Mouse (Mus musculus) heart, postnatal 0 days (tissue): ENCODE measurements around the gene Pstpip1. TPM values are rescaled to one million over a fixed set of nuclear protein-coding genes. Genes with fewer than 3 reads are reported as not detected.

Source experiments
- ATAC-seq: fragments of 200-750 bp; cut with Nextera tagmentation; 2 replicates; pipeline ENCODE4 v1.8.0; 2017; ENCODE audit warnings: low read depth, moderate number of reproducible peaks, moderate library complexity; ENCODE audit not compliant: insufficient read depth
- DNase-seq: peaks from one replicate; pipeline ENCODE4 v3.0.0-alpha.2; 2016; ENCODE audit warnings: low spot score
- H3K27ac ChIP-seq: fragments of 300-500 bp; sonication (generic); 2 replicates; pipeline ENCODE4 v1.5.1; 2014; ENCODE audit warnings: low read depth, mild to moderate bottlenecking
- H3K27me3 ChIP-seq: fragments of 300-500 bp; sonication (generic); 2 replicates; pipeline ENCODE4 v1.6.1; 2014; ENCODE audit warnings: low read length, mixed read lengths; ENCODE audit not compliant: control insufficient read depth, insufficient read depth
- H3K36me3 ChIP-seq: fragments of 300-500 bp; sonication (generic); replicated peaks from 2 replicates; pipeline ENCODE4 v1.6.1; 2014; ENCODE audit warnings: low read length, mixed read lengths; ENCODE audit not compliant: control insufficient read depth, insufficient read depth
- H3K4me1 ChIP-seq: fragments of 300-500 bp; sonication (generic); 2 replicates; pipeline ENCODE4 v1.6.1; 2014; ENCODE audit warnings: antibody characterized with exemption; ENCODE audit not compliant: control insufficient read depth, insufficient read depth
- H3K4me2 ChIP-seq: fragments of 300-500 bp; sonication (generic); 2 replicates; pipeline ENCODE4 v1.6.1; 2014; ENCODE audit warnings: low read depth, mild to moderate bottlenecking, low read length, moderate library complexity
- H3K4me3 ChIP-seq: fragments of 300-500 bp; sonication (generic); 2 replicates; pipeline ENCODE4 v1.5.1; 2014; ENCODE audit warnings: low read depth, low read length
- H3K9ac ChIP-seq: fragments of 300-500 bp; sonication (generic); replicated peaks from 2 replicates; pipeline ENCODE4 v1.6.1; 2014; ENCODE audit warnings: low read depth, low read length, mixed read lengths
- H3K9me3 ChIP-seq: fragments of 300-500 bp; sonication (generic); replicated peaks from 2 replicates; pipeline ENCODE4 v1.6.1; 2016; ENCODE audit warnings: low read length; ENCODE audit not compliant: control insufficient read depth
- CTCF ChIP-seq: IDR thresholded peaks from 2 replicates; pipeline ENCODE4 v1.5.1; 2016; ENCODE audit warnings: antibody characterized with exemption, control low read depth, low read depth
- EP300 ChIP-seq: IDR thresholded peaks from 2 replicates; pipeline ENCODE4 v1.6.1; 2016; ENCODE audit warnings: antibody characterized with exemption, low read depth
- WGBS: fragments of 180-500 bp; shearing (Covaris S2); extraction: QIAGEN DNeasy Blood & Tissue Kit; methylation state at CpG from one replicate; pipeline ENCODE4 v1.1.7; 2014; 5-methylcytosine and 5-hydroxymethylcytosine counted together
- polyA plus RNA-seq: library from polyadenylated mRNA; unstranded; fragments of >200 nt; fragmentation: Nextera tagmentation; extraction: Ambion mirVana; gene quantifications from 2 replicates; pipeline ENCODE4 v1.2.1, GENCODE M21; 2015
- total RNA-seq: library from RNA; depleted of rRNA; stranded (reverse); fragments of >200 nt; gene quantifications from 2 replicates; pipeline ENCODE4 v1.2.3, GENCODE M21; 2014; ENCODE audit warnings: low replicate concordance

Gene Pstpip1
- total and polyA plus RNA-seq, 2 experiments from 2014 or later = 1.4 to 2.9 TPM

GRCm38 (mm10) chr9:56159456-56159855, 69.7 kb downstream of the Pstpip1 start:
- peak overlapping the region; percentile 58 for H3K4me2 ChIP-seq
- peak overlapping the region; percentile 81 for H3K4me3 ChIP-seq
- no peaks in the 10 kb centered on the region for H3K9me3 ChIP-seq
- no peak overlapping the region for H3K27ac ChIP-seq
- H3K4me1 ChIP-seq = peaks cover 26% of the 10 kb centered on the region
- H3K36me3 ChIP-seq = no peaks in the 10 kb centered on the region
- TF ChIP-seq EP300 (no peak), CTCF (no peak)
- DNase-seq = no peak
- 8% methylated on average over 2 of the region's 2 CpGs for WGBS
- no peak for ATAC-seq
- no peaks in the 10 kb centered on the region for H3K27me3 ChIP-seq
- H3K9ac ChIP-seq = peak overlapping the region; percentile 90; the same call in 1 of the 2 replicates

GRCm38 (mm10) chr9:56160341-56161141, 70.8 kb downstream of the Pstpip1 start:
- Histone ChIP-seq H3K36me3 (no peaks in the 10 kb centered on the region), H3K4me2 (peak overlapping the region; percentile 58), H3K27me3 (no peaks in the 10 kb centered on the region), H3K9ac (peak overlapping the region; percentile 90), H3K27ac (peak overlapping the region; percentile 94), H3K9me3 (no peaks in the 10 kb centered on the region), H3K4me1 (peaks cover 26% of the 10 kb centered on the region), H3K4me3 (peak overlapping the region; percentile 81)
- 0% methylated on average over 77 of the region's 82 CpGs for WGBS
- TF ChIP-seq CTCF (no peak), EP300 (no peak)
- DNase-seq (peak; percentile 94), ATAC-seq (peak; percentile 96)

- no peak within 1 kb of the TSS for H3K4me3 ChIP-seq
- no peak for TF ChIP-seq EP300
- TF ChIP-seq CTCF = no peak
- DNase-seq = no peak
- WGBS = 92% methylated on average over 6 of the region's 6 CpGs
- no peak within 1 kb of the TSS for H3K9ac ChIP-seq
- peaks cover 13% of the 10 kb centered on the region; the same call in 1 of the 2 replicates for H3K4me1 ChIP-seq
- no peaks in the 10 kb centered on the region for H3K9me3 ChIP-seq
- no peak within 1 kb of the TSS for H3K27ac ChIP-seq
- no peaks in the 10 kb centered on the region for H3K36me3 ChIP-seq
- no peaks in the 10 kb centered on the region for H3K27me3 ChIP-seq
- ATAC-seq = no peak
- no peak within 1 kb of the TSS for H3K4me2 ChIP-seq
Observed at GRCm38 (mm10) chr9:56165377-56165776, 75.6 kb downstream of the Pstpip1 start, which contains the start of gene Tspan3. Tspan3 (minus strand) TSS chr9:56165477.

- Histone ChIP-seq H3K9ac (no peak overlapping the region), H3K27ac (no peak overlapping the region), H3K27me3 (no peaks in the 10 kb centered on the region), H3K4me1 (peaks cover 11% of the 10 kb centered on the region; the same call in 1 of the 2 replicates), H3K4me3 (no peak overlapping the region), H3K36me3 (no peaks in the 10 kb centered on the region), H3K4me2 (no peak overlapping the region), H3K9me3 (no peaks in the 10 kb centered on the region)
- ATAC-seq (no peak), DNase-seq (no peak)
- TF ChIP-seq EP300 (no peak), CTCF (no peak)
- 47% methylated on average over 5 of the region's 5 CpGs for WGBS
Observed at GRCm38 (mm10) chr9:56166161-56166560, 76.4 kb downstream of the Pstpip1 start.

- TF ChIP-seq EP300 (no peak), CTCF (no peak)
- Histone ChIP-seq H3K4me3 (no peak overlapping the region), H3K27ac (no peak overlapping the region), H3K9ac (no peak overlapping the region), H3K27me3 (no peaks in the 10 kb centered on the region), H3K4me2 (no peak overlapping the region), H3K4me1 (no peaks in the 10 kb centered on the region), H3K36me3 (no peaks in the 10 kb centered on the region), H3K9me3 (no peaks in the 10 kb centered on the region)
- 69% methylated on average over 6 of the region's 6 CpGs for WGBS
- no peak for ATAC-seq
- no peak for DNase-seq
Observed at GRCm38 (mm10) chr9:56167690-56168089, 77.9 kb downstream of the Pstpip1 start.
